Mouse (Mus musculus): ENCODE measurements around the gene Rhov. TPM values are rescaled to one million over a fixed set of nuclear protein-coding genes. Genes with fewer than 3 reads are reported as not detected.

Gene Rhov
- polyA plus RNA-seq, 1 experiment: 0.27 TPM

GRCm38 (mm10) chr2:119238671-119239070, 32.4 kb downstream of the Rhov start:
- DNase-seq (ENCODE audit: low read depth): no peak

GRCm38 (mm10) chr2:119237871-119238220, 33.2 kb downstream of the Rhov start:
- no peak for DNase-seq (ENCODE audit: low read depth)

- no peak for DNase-seq (ENCODE audit: low read depth)
Measured at GRCm38 (mm10) chr2:119237210-119237870, 33.7 kb downstream of the Rhov start, which contains the start of gene Spint1. Gene Spint1 (plus strand): TSS chr2:119237362.

GRCm38 (mm10) chr2:119236682-119237209, 34.3 kb downstream of the Rhov start:
- DNase-seq (ENCODE audit: low read depth): no peak

- DNase-seq (ENCODE audit: low read depth): no peak
Measured at GRCm38 (mm10) chr2:119229775-119230704, 41.0 kb downstream of the Rhov start, which contains the start of gene Ppp1r14d. Gene Ppp1r14d (minus strand): TSS chr2:119229906.

Other genes starting within 250 kb of the Rhov start
- 7.4 and 10.3 TPM in 2 replicates for gene Ccdc32, start 241.9 kb downstream of the Rhov start, polyA plus RNA-seq (2012; rRNA removed)
- gene Rpusd2, start 236.5 kb downstream of the Rhov start, polyA plus RNA-seq (2012; rRNA removed): 2.8 and 3.5 TPM in 2 replicates
- 0.10 and 0.27 TPM in 2 replicates for gene Knl1, start 224.2 kb downstream of the Rhov start, polyA plus RNA-seq (2012; rRNA removed)
- gene Rad51, start 158.5 kb downstream of the Rhov start, polyA plus RNA-seq (2012; rRNA removed): 2.1 and 2.6 TPM in 2 replicates
- gene Rmdn3, start 114.2 kb downstream of the Rhov start, polyA plus RNA-seq (2012; rRNA removed): 23.1 and 24.5 TPM in 2 replicates
- 15.6 and 55.8 TPM in 2 replicates for gene Gchfr, start 103.5 kb downstream of the Rhov start, polyA plus RNA-seq (2012; rRNA removed)
- 0.03 TPM in 1 of 2 replicates, not detected in the other for gene Gm14137, start 96.8 kb downstream of the Rhov start, polyA plus RNA-seq (2012; rRNA removed)
- 45.3 and 57.7 TPM in 2 replicates for gene Zfyve19, start 62.7 kb downstream of the Rhov start, polyA plus RNA-seq (2012; rRNA removed)
- 6.7 and 8.9 TPM in 2 replicates for gene Dnajc17, start 62.5 kb downstream of the Rhov start, polyA plus RNA-seq (2012; rRNA removed)
- gene Ppp1r14d, start 41.4 kb downstream of the Rhov start, polyA plus RNA-seq (2012; rRNA removed): 1.2 and 1.7 TPM in 2 replicates
- 38.8 and 49.1 TPM in 2 replicates for gene Spint1, start 33.9 kb downstream of the Rhov start, polyA plus RNA-seq (2012; rRNA removed)
- gene Vps18, start 17.5 kb upstream of the Rhov start, polyA plus RNA-seq (2012; rRNA removed): 23.3 and 23.6 TPM in 2 replicates
- gene Dll4, start 54.5 kb upstream of the Rhov start, polyA plus RNA-seq (2012; rRNA removed): 24.4 and 24.5 TPM in 2 replicates
- gene Chac1, start 80.0 kb upstream of the Rhov start, polyA plus RNA-seq (2012; rRNA removed): 9.2 and 10.3 TPM in 2 replicates
- 7.6 and 7.7 TPM in 2 replicates for gene Ino80, start 206.4 kb upstream of the Rhov start, polyA plus RNA-seq (2012; rRNA removed)